Mouse (Mus musculus) lung, adult 18-20 months (tissue): ENCODE measurements around the gene Itk.

ENCODE experiments used
- DNase-seq, 2 experiments: peaks; one replicate each; pipeline ENCODE4 v3.0.0; 2022; ENCODE audit warnings: mixed read lengths in 2 of 2

The Itk gene

DNA sequence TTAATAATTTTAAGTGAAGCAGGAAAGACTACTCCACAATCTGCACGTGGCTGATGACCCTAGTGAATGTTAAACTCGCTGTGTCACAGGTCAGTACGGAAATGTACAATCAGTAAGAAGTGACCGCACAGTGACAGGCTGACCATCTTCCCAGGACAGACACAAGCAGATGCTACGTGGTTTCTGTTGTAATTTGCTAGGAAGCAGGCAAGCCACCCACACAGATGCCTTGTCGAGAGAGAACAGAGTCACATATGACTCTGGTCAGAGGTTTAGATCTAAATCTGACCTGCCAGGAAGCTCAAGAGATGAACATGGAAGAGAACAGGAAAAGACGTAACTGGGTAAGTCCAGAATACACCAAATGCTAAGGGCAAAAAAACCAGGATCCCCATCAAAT, 3.6 kb upstream of the Itk start:
- no peak for DNase-seq

DNA sequence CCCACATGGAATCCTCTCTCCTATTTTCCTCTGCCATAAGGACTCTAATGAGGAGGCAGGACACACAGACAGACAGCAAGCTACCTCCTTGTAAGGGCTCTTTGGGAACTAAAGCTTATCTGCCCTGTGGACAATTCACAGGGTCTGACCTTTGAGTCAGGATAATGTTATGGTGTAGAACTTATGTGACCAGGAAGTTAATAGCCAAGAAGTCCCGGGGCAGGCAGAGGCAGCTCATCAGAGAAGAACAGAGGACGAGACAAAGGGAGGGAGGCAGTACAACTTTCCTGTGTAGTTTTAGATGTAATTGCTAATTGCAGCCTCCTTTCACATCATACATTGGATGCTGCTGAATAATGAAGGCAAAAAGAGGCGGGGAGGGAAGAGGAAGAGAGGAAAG, 1.3 kb upstream of the Itk start:
- DNase-seq: no peak

DNA sequence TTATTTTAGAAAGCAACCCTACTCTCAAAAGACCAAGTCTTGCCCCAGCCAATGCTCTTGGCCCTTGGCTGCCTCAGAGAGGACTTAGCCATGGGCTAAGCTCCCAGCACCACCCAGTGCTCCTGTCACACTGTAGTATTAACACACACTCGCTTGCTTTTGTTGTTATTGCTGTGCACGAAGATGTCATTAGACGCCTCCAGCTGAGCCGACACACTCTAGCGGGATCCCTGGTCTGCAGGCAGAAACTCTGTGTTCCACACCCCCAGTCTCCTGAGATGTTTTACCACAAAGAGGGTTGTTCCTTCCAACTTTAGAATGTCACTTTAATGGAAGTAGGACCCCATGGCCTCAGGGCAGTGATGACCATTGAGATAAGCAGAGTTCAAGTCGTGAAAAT, 877 bp downstream of the Itk start:
- DNase-seq: no peak

DNA sequence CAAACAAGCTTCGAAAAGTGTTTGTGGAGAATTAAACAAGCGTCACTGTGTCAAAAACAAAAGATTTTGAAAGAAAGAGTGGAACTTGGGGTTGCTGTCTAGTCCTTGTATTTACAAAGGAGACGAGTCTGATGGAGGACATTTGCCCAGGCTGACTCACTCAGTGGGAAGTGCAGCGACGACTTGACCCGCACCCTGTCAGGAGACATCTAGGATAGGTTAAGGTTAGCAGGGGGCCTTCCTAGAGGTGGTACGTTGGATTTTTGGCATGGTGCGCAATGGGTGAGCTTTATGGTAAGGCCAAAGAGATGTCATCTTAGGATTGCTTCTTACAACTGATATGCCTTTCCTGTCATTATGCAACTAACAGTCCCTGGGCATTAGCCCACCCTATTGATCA, 2.3 kb downstream of the Itk start:
- DNase-seq: no peak

DNA sequence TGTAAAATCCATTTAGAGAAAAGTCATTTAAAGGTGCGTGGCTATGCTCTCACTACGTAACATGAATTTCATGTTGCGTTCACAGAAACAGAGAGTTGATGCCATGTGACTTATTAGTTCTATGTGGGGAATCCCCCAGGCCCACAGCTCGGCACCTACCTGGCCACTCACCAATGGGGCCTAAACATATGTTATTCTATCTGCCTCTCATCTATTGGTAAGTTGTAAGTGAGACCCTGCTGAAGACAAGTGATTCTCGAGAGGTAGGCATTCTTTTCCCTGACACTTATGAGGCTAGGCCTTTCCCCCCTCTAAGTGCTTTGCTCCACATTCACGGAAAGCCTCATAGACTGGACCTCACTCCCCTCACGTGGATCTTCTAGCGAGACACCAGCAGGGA, 2.8 kb downstream of the Itk start:
- DNase-seq: no peak

DNA sequence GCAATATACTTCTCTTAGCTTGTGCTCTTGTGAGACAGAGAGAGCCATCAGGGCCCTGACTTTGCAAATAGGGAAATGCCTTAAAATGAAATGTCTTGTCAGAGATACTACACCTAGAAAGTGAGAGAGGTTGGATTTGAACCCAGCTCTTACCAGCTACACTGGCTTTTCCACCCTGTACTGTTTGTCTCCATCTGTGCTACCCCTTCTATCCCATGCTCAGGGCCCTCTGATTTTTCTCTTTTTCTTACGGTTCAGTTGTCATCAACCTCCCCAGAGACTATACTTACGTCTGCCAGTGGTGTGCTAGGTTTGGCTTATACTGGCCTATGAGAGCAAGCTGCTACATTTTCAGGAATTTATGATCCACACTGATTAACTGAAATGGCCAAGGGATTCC, 4.4 kb downstream of the Itk start:
- DNase-seq: no peak

DNA sequence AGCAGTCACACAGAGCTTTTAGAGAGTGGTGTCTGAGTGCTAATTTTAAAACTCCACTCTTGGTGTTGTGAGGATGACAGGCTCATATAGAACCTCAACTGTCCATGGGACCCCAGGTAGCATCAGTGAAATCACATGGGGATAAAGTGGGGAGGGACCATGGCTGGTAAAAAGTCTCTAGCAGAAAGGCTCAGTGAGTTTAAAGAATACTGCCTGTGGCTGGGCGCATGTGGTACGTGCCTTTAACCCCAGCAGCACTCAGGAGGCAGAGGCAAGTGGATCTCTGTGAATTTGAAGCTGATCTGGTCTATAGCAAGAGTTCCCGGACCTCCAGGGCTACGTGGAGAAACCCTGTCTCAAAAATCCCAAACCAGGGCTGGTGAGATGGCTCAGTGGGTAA, 6.8 kb downstream of the Itk start:
- DNase-seq: no peak

DNA sequence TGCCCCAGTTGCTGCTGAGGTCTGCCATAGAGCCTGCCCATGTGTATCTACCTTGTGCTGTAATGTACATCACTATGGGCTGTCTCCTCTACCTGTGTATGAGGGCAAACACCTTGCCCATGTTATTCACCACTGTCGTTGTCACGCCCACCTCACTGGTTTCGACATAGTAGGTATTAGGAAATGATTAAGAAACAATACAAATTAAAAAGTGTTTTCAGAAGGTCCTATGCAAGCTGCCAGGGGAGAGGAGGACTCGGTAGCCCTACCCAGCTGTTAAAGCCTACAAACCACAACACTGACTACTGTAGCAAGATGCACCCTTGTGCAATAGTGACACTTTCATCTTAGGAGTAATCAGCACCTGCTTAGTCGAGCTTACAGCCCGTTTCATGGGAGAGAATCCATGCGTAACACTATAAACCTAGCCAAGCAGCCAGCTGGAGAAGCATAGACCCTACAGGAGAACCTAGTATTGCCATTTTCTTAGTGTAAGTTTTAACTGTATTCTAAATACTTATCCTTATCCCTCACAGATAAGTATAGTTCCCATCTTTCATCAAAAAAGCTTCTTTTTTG, 9.1 kb downstream of the Itk start:
- DNase-seq: no peak

DNA sequence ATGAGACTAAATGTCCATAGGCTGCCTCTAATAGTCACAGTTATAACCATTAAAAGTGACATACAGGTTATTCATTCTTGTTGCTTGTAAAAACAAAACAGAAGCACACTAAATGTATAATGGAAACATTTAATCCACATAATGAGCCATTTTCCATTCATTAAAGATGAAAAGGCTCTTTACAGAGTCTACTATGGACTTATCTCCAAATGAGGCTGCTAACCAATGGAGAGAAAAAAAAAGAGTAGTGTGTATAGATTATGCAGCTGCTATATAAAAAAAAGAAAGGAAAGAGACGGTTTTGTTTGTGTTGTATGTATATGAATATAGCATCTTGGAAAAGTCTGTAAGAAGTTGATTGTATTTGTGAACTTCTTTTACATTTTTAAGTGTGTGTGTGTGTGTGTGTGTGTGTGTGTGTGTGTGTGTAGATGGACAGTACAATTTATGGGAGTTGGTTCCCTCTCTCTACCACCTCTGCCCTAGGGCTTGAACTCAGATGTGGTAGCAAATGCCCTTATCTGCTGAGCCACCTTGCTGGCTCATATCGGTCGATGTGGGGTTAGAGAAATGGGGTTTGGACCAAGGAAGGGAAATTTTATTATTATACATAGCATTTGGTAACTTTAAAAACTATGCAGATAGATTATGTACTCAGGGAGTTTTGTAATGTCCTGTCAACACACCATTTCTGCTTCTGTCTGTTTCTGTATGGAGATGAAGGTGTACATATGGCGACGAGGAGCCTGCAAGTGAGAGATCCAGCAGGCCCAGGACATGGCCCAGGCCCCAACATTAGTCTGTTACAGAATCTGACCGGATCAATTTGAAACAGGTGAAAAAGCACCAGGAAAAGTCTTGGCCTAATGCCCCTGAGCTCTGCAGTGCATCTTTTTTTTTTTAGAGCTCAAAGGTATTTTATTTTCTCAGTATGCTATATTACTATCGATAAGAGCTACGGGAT, 11.2 kb downstream of the Itk start:
- no peak for DNase-seq

DNA sequence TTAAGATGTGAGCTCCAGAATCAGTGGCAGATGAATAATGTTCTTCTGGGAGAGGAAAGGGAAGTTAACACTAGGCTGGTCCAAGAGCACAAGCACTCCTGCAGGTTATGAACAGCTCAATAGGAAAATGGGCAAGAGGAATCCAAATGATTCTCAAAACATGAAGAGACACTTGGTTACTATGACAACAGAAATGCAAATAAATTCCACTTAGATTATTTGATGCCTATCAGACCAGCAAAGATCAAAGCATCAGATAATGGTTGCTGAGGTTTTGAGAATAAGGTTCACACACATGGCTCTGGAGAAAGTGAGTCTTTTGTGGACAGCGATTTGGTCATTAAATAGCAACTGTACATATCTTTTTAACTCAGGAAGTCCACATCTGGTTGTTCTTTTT, 12.0 kb downstream of the Itk start:
- no peak for DNase-seq

DNA sequence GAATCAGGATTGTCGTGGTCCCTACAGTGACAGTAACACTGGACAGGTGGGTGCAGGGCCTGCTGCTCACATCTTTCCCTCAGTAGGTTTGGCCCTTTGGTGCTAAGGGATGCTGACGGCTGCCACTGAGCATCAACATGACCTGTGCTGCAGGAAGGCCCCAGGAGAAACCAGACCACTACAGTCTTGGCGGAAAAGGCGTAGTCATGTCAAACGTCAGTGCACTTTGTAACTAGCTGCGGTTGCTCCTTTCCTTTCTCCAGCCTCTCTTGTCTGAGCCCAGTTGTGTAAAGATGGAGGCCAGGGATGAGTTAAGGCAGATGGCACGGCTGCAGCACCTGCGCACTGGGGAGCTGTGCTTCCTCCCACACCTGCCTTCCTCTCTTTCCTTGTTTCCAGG, 14.3 kb downstream of the Itk start:
- DNase-seq: no peak

DNA sequence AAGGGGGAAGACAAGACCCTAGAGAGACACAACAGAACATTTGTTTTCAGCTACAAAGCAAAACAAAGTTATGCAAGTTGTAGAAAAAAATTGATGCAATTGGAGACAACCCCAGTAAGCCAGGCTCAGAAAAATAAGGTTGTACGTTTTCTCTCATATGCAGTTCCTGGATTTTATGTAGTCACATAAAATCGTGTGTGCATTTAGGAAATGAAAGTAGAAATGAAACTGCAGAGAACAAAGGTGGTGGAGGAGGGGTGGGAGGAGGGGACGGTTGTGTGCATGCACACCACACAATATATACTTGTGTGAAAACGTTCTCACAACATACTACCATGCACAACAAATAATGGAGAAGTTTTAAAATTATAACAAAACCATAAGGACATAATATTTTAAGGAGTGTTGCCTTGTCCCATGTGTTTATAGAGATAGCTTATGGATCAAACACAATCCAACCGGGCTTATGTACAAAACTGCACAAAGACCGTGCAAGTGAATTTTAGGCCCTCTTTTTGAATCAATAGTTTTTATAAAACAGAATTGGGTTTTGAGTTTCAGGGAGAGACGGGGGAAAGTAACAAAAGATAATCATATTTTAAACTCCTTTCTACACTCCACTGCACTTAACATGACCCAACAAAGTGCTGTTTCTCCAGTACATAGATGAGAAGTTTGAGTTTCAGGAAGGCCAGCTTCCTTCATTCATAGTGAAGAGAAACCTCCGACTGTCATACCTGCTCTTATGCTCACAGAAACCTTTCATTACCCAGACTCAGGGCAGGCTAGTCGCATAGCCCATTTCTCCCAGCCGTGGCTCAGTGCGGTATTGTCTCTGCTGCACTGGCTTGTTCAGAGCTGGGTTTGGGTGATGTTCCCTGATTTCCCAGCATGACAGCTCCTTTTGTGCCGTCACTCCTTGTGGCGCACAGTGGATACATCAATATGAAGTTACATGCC, 16.0 kb downstream of the Itk start:
- no peak for DNase-seq

DNA sequence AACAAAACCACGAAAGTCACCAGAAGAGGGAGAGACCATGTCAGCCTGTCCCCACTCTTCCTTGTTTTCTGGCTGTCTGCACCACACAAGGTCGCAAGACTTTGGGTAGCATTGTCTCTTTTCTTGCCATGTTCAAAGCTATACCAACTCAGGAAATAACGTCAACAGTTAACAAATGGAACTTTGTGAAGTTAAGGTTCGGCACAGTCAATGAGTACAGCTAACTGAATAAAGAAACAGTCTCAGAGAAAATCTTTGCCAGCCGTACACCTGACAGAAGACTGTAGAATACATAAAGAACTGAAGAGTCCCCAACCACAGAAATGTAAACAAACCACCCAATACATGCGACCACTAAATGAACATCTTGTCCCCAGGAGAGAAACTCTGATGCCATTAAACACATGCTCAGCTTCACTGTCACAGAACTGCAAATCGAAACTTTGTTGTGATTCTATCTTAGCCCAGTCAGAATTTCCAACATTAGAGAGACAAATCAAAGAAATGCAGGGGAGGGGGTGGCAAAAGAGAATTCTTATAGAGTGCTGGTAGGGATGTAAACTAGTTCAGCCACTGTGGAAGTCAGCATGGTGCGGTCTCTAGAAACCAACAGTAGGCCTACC, 16.9 kb downstream of the Itk start:
- no peak for DNase-seq

DNA sequence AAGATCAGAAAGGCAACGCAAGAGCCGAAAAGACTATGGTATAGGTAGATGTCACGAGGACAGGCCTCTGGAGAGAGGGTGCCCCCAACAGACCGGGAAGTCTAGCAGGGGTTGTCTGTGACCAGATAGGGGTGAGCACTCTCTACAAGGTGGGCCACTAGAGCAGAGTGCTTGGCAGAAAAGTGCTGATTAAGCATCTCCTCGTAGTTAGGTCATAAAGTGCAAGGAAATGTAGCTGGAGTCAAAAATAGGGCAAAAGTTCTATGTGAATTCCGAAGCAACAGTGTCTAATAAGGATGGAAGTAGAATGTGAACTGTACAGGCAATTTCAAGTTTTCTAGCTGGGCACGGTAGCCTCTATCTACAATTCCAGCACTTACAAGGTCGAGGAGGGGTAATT, 18.1 kb downstream of the Itk start:
- no peak for DNase-seq

DNA sequence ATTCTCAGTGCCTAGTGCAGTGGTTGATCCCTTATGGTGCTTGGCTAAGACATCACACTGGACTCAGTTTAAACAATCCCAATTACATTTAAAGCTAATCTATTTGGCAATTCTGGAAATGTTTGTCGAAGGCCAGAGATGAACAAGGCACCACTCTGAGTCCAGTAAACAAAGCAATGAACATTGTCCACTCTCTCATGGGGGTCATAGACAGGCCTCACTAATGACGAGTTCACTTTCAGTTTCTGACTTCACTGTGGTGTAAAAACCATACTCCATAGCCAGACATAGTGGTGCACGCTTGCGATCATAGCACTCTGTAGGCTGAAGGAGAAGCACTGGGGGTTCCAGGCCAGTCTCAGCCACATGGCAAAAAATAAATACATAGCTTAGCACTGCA, 18.9 kb downstream of the Itk start:
- no peak for DNase-seq

DNA sequence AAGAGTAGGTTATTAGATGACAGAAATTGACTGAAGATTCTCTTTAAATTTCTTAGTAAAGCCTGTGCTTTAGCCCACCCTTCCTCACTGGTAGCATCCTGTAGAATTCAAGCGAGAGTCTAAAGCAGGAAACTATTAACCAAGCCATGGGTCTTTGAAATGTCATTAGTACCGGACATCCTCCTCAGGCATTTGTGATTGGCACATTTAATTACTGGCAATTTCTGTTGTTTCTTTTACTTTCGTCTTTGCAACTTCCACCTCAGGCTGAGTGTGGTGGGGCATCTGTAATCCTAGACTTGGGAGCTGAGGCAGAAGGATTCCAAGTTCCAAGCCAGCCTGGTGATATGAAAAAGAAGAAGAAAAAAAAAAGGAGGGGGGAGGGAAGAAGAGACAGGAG, 23.0 kb downstream of the Itk start:
- no peak for DNase-seq

DNA sequence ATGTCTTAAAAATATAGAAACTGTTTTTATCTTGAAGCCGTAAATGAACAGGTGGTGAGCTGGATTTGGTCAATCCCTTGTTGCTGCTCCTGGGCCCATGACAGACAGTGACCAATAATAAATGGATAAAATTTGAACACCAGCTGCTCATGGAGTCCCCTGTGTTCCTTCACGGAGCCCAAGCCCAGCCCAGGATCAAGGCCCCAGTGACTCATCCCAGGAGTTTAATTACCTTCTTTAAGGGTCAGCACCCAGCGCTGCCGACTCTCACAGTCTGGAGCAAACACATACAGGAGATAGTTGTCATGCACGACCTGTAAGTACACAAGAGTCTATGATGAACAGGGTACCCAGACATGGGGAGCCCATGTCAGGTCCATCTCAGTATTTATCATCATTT, 23.6 kb downstream of the Itk start:
- no peak for DNase-seq

DNA sequence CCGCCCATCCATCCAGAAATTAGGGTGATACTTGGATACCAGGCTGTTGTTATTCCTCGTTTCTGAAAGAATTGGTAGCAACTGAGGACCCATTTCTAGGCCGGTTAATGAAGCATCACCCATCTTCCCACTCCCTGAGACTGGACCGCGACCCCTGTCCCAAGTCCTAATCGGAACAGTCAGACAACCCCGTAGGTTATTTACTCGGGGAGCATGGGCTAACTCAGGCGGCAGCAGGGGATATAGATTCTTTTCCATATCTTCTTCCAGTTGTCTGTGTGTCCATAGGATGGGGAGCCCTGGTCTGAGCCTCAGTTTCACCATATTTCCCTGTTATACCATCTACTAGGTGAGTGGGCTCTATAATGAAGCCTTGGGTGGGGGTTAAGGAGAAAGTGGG, 25.5 kb downstream of the Itk start:
- DNase-seq: no peak

DNA sequence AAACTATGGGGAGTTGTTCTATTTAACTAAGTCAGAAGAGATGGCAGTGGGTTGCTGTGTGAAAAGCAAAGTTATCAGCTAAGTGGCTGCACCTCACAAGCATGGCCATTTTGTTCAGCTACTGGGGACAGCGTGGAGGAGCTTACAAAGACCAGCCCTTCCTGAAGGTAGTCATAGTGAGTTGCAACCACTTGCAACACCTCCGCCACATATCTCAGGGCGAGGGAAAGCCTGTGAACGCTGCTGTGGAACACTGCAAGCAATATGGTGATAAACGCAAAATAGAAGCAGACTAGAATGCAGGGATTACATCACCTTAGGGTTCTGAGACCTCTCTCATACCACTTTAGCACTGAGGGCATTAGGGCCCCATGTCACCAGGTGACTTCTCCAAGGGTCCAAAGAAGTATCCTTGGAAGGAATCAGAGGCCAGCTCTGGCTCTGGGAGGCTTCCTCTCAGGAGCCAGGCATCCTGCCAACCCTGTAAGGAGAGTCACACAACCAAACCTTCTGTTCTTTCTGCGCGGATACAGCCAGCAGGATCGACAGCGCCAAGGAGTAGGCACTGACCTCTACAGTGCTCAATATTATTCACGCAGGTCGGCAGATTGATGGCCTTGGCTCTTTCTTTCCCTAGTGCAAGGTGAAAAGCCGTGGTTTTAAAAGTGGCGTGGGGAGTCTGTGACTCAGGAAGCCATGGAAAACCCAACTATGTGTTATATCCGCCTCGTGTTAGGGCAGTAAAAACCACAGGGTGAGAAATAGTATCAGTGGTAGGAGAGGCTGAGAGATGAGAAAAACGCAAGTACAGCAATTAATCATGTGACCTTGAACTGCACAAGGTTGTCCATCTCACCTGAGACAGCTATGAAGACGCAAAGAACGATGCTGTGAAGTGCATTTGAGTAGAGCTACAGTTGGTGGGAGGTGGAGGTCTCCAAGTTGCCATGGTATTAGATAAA, 27.0 kb downstream of the Itk start:
- DNase-seq: no peak

DNA sequence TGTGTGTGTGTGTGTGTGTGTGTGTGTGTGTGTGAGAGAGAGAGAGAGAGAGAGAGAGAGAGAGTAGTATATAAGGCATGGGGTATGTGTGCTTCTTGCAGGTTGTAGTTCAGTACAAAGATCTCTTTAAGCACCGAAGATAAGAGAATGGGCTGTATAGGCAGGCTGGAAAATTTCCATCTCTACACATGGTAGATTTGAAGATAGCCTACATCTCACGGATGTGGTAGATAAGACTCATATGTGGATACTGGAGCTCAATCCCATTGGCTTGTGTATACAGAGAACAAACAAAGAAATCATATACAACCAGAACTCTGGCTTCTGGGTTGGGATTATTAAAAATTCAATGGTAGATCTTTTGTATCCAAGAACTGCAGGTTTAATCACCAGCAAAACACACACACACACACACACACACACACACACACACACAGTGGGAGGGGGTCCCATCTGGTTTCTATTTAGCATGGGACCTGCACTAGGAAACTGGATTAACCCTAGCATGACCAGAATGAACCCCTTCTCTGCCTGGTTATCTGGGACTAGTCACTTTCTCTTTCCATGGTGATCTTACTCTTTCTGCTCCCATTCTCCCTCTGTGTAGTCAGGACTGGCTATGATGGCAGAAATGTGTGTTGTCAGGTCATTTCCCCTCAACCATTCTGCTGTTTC, 28.2 kb downstream of the Itk start:
- no peak for DNase-seq

DNA sequence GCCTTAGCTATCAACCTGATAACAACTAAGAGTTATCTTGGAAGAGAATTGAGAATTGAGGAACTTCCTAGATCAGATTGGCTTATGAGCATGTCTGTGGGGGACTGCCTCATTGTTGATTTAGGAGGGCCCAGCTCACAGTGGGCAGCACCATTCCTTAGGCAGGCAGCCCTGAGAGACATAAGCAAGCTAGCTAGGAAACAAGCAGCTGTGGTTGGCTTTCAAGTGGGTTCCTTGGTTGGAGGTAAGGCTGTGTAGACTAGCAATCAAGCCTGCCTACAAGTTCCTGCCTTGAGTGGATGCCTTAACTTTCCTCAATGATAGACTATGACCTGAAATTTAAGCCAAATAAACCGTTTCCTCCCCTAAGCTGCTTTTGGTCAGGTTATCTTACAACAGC, 30.9 kb downstream of the Itk start:
- no peak for DNase-seq
